Mouse (Mus musculus) heart, postnatal 25 days (tissue): ENCODE results near the gene Kiz. TPM values are rescaled to one million over a fixed set of nuclear protein-coding genes. Genes with fewer than 3 reads are reported as not detected.

Experiments used
- DNase-seq: peaks from one replicate; pipeline ENCODE4 v3.0.0; 2022; ENCODE audit warnings: low spot score
- intact Hi-C: fragments of 180-260 bp; cut with DNase I; formaldehyde crosslinking; loops from one replicate; pipeline ENCODE4 v1.15.1; 2025
- total RNA-seq, 2 experiments: library from RNA; stranded (reverse); gene quantifications; 2 replicates each; pipeline ENCODE4 v1.2.3; 2021

Gene Kiz
- 10 to 100 TPM; 74.7 to 84.6 TPM for total RNA-seq

- intact Hi-C loops = loop anchor here (5.0 to 10.0 kb wide), 2 partner anchors 157 to 341 kb away; partner anchors contain the start of genes Ralgapa2 and Xrn2
- DNase-seq = peak; percentile 87
Measured at GRCm38 (mm10) chr2:146855599-146856039, at the start of gene Kiz. TSS of gene Kiz (plus strand) at chr2:146855864.

DNA sequence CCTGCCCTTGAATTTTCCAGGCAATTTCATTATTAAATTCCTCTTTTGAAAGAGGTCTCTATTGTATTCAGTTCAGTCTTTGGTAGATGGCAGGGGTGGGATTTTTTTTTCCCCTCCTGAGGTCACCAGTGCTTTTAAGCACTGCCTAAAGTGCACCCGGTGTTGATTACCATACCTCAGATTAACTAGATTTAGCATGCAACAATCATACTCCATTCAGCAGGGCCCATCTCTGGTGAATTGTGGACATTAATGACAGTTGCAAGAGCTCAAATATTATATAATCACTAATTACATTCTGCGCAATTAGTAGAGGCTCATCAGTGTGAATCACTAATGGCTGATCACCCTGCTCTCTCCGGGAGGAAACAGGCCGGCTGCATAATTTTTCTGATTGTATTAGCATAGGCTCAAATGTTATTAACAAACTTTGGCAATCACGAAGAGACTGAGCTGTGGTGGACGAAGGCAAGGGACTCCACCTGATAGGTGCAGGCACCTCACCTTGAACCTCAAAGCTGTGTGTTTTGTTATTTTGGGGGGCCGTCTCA, 45.9 kb upstream of the Kiz start:
- intact Hi-C loops = no loop called here
- DNase-seq = no peak

GRCm38 (mm10) chr2:146810695-146811094, 45.0 kb upstream of the Kiz start:
- no peak for DNase-seq
- intact Hi-C loops = no loop called here

GRCm38 (mm10) chr2:146814978-146815377, 40.7 kb upstream of the Kiz start:
- intact Hi-C loops = no loop called here

DNA sequence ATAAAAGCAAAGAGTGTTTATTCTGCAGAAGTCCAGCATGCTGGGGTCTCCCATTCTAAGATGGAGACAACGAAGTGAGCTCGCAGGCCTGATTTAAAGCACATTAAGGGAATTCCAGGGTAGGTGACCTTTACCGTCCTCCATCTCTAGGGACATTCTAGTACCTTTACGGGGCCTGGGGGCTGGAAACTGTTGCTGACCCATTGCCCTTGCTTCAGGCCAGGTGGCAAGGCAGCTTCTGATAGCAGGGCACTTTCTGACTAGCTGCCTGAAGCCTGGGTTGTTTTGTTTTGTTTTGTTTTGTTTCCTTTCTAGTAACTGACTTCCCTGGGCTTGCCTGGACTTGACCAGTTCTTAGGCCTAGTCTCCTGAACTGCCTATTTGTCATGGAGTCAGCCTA, 36.6 kb upstream of the Kiz start:
- intact Hi-C loops = no loop called here

More at GRCm38 (mm10) chr2:146814978-146815377, 40.7 kb upstream of the Kiz start:
- DNase-seq = no peak

GRCm38 (mm10) chr2:146823483-146823951, 32.1 kb upstream of the Kiz start:
- intact Hi-C loops = no loop called here
- no peak for DNase-seq

More for the DNA sequence above, 36.6 kb upstream of the Kiz start:
- DNase-seq = no peak

- no peak for DNase-seq
- intact Hi-C loops = no loop called here
Measured at GRCm38 (mm10) chr2:146824043-146824442, 31.6 kb upstream of the Kiz start.

- intact Hi-C loops = no loop called here
- no peak for DNase-seq
Measured at GRCm38 (mm10) chr2:146828006-146828405, 27.7 kb upstream of the Kiz start.

GRCm38 (mm10) chr2:146833222-146834063, 22.2 kb upstream of the Kiz start:
- no peak for DNase-seq
- intact Hi-C loops = loop anchor here (10.0 kb wide), 1 partner anchor 351 kb away; no protein-coding TSS in a partner anchor

GRCm38 (mm10) chr2:146834064-146834313, 21.7 kb upstream of the Kiz start:
- intact Hi-C loops = loop anchor here (10.0 kb wide), 1 partner anchor 351 kb away; no protein-coding TSS in a partner anchor
- no peak for DNase-seq

GRCm38 (mm10) chr2:146834314-146835201, 21.1 kb upstream of the Kiz start:
- DNase-seq = no peak
- intact Hi-C loops = loop anchor here (5.0 to 10.0 kb wide), 2 partner anchors 253 to 350 kb away; partner anchors contain the start of gene Nkx2-4

- no peak for DNase-seq
- intact Hi-C loops = loop anchor here (5.0 to 10.0 kb wide), 2 partner anchors 252 to 349 kb away; partner anchors contain the start of gene Nkx2-4
Measured at GRCm38 (mm10) chr2:146835241-146835990, 20.2 kb upstream of the Kiz start.

DNA sequence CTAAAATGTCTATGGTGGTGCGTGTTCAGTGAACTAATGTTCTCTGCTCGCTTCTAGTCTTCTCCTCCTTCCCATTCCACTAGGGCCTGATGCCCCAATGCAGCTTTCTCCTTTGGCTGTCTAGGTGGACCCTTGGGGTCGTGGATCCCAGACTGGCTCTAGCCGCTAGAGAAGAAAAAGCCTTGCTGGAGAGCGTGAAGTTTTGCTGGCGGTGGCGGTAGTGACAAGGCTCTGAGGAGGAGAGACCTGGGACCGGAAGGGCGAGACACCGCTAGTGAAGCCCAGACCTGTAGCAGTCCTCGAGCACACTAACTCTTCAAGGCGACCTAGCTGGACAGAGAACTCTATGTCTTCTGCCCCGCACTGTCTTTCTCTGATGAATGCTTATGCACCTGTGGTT, 19.4 kb upstream of the Kiz start:
- no peak for DNase-seq
- intact Hi-C loops = loop anchor here (5.0 to 10.0 kb wide), 2 partner anchors 251 to 349 kb away; partner anchors contain the start of gene Nkx2-4

GRCm38 (mm10) chr2:146836871-146837550, 18.7 kb upstream of the Kiz start:
- no peak for DNase-seq
- intact Hi-C loops = loop anchor here (5.0 to 10.0 kb wide), 2 partner anchors 250 to 348 kb away; partner anchors contain the start of gene Nkx2-4

GRCm38 (mm10) chr2:146837653-146838052, 18.0 kb upstream of the Kiz start:
- DNase-seq = no peak
- intact Hi-C loops = loop anchor here (5.0 to 10.0 kb wide), 2 partner anchors 250 to 347 kb away; partner anchors contain the start of gene Nkx2-4

DNA sequence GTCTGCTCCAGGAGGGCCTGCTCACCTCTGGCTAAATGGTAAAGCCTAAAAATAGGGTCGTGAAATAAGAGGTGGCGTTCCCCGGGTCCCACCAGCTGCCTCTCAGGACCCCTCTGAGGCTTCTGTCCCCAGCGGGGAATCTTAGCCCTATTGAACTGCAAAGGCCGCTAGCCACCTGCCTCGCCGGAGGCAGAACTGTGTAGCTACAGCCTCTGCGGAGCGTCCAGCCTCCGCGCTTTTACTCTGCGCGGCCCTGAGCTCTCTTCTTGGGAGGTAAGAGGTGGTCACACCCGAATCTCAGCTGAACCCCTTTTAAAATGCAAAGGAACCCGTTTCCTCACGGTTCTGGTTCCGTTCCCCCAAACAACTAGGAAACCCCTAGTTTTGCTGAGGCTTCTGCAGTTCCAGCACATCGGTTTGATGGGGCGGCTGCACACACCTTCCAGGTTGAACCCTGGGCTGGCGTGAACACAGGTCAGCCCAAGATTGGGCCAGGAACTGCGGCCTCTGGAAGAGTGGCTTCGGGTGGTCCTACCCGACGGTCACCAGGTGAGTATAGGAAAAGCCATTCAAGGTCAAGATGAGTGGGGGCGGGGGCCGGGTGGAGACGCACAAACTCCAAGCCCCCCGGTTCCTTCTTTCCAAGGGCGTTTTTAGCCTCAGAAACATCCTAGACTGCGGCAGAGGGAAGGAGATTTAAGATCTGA, 16.9 kb upstream of the Kiz start:
- no peak for DNase-seq
- intact Hi-C loops = loop anchor here (5.0 to 10.0 kb wide), 2 partner anchors 249 to 346 kb away; partner anchors contain the start of gene Nkx2-4

DNA sequence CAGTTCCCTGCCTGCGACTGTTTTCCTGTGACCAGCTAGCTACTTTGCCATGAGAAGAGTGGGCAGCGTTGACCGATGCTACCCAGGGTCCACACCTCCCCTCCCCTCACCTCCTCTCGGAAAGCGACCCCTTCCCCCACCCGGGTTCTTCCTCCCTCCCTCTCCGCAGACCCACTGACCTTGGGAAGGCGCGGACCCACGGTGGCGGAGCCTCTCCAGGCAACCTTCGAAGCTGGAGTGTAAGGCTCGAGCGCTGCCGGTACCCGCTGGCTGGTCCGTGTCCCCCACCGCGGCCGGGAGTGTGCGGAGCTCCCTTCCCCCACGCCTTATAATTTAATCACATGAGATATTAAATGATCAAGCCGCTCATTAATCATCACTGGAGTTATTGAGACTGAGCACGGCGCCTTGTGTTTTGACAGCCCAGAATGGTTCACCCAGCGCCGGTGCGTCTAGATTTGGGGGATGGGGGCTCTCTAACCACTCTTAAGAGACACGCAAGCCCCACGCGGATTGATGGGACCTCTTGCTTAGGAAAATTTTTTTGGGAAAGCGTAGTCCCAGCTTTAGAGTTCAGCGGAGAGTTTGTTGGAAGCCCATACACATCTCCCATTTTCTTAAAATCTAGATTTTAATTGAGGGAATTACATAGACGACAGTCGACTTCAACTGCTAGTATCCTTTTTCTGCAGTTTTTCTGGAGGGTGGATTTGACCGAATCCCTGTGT, 16.2 kb upstream of the Kiz start:
- DNase-seq = no peak
- intact Hi-C loops = loop anchor here (5.0 to 10.0 kb wide), 2 partner anchors 248 to 345 kb away; partner anchors contain the start of gene Nkx2-4
